Mouse (Mus musculus): Measurements from ENCODE around the gene Sez6l.

Sez6l gene

GRCm38 (mm10) chr5:112491489-112491888, 85.5 kb downstream of the Sez6l start:
- DNase-seq = no peak

GRCm38 (mm10) chr5:112488101-112488776, 88.7 kb downstream of the Sez6l start:
- DNase-seq = no peak

- DNase-seq = no peak
Observed at GRCm38 (mm10) chr5:112487504-112487903, 89.5 kb downstream of the Sez6l start.

GRCm38 (mm10) chr5:112486415-112486814, 90.6 kb downstream of the Sez6l start:
- no peak for DNase-seq

GRCm38 (mm10) chr5:112484924-112485715, 91.9 kb downstream of the Sez6l start:
- DNase-seq = no peak

- no peak for DNase-seq
Observed at GRCm38 (mm10) chr5:112483030-112483429, 94.0 kb downstream of the Sez6l start.

- DNase-seq = no peak
Observed at GRCm38 (mm10) chr5:112482551-112482950, 94.4 kb downstream of the Sez6l start.

- DNase-seq = no peak
Observed at GRCm38 (mm10) chr5:112481946-112482410, 95.0 kb downstream of the Sez6l start.

- no peak for DNase-seq
Observed at GRCm38 (mm10) chr5:112473453-112473852, 103.5 kb downstream of the Sez6l start.

GRCm38 (mm10) chr5:112470144-112470543, 106.8 kb downstream of the Sez6l start:
- peak in 1 of 2 experiments; percentile 5 for DNase-seq

GRCm38 (mm10) chr5:112468986-112469581, 107.9 kb downstream of the Sez6l start:
- DNase-seq = peak in 1 of 2 experiments; percentile 2

- no peak for DNase-seq
Observed at GRCm38 (mm10) chr5:112466331-112466730, 110.7 kb downstream of the Sez6l start.

- no peak for DNase-seq
Observed at GRCm38 (mm10) chr5:112459903-112460302, 117.1 kb downstream of the Sez6l start.

- no peak for DNase-seq
Observed at GRCm38 (mm10) chr5:112454966-112455555, 121.9 kb downstream of the Sez6l start.

GRCm38 (mm10) chr5:112453088-112453487, 123.9 kb downstream of the Sez6l start:
- DNase-seq = no peak

- no peak for DNase-seq
Observed at GRCm38 (mm10) chr5:112448747-112449440, 128.1 kb downstream of the Sez6l start, which contains the start of gene Gm6588. Gm6588 (plus strand) TSS chr5:112449426.

- DNase-seq = no peak
Observed at GRCm38 (mm10) chr5:112438535-112438934, 138.4 kb downstream of the Sez6l start.

GRCm38 (mm10) chr5:112433004-112433403, 144.0 kb downstream of the Sez6l start:
- peak; percentile 76 to 79 for DNase-seq

- DNase-seq = no peak
Observed at GRCm38 (mm10) chr5:112432033-112432432, 145.0 kb downstream of the Sez6l start.

GRCm38 (mm10) chr5:112431120-112431775, 145.7 kb downstream of the Sez6l start:
- no peak for DNase-seq

GRCm38 (mm10) chr5:112428944-112429343, 148.0 kb downstream of the Sez6l start:
- DNase-seq = peak; percentile 52 to 59

- DNase-seq = peak; percentile 73 to 79
Observed at GRCm38 (mm10) chr5:112427283-112427682, 149.7 kb downstream of the Sez6l start.

All from B cell, adult 2 months (primary cell).